Mouse (Mus musculus): ENCODE data around the gene Slc35g2. TPM values are rescaled to one million over a fixed set of nuclear protein-coding genes. Genes with fewer than 3 reads are reported as not detected.

The Slc35g2 gene
- total and polyA plus RNA-seq, 3 experiments = not detected

- peaks cover 0 to 22% of the 10 kb centered on the region in 2 experiments; a peak in 2 of 4 replicates for H3K4me1 ChIP-seq (ENCODE audit: control insufficient read depth in 1 of 2, insufficient read depth in 2 of 2)
- H3K36me3 ChIP-seq (replicated peaks in 1 of 2; ENCODE audit: control insufficient read depth in 1 of 2, insufficient read depth in 1 of 2, low read length in 1 of 2) = peaks cover 0 to 7% of the 10 kb centered on the region in 2 experiments
- no peak overlapping the region for H3K4me3 ChIP-seq (replicated peaks in 1 of 3; ENCODE audit: low read depth in 2 of 3, low read length in 2 of 3, poor library complexity in 1 of 3)
- H3K9me3 ChIP-seq (replicated peaks; ENCODE audit: low read length) = peaks cover 10% of the 10 kb centered on the region
- no peak overlapping the region for H3K4me2 ChIP-seq (ENCODE audit: insufficient read depth, low read depth, poor library complexity, severe bottlenecking)
- no peaks in the 10 kb centered on the region for H3K27me3 ChIP-seq (replicated peaks)
- no peak for DNase-seq (ENCODE audit: extremely low read depth)
- H3K79me2 ChIP-seq (replicated peaks; ENCODE audit: control insufficient read depth, extremely low read depth, insufficient read depth, poor library complexity, severe bottlenecking) = peaks cover 24% of the 10 kb centered on the region
- H3K27ac ChIP-seq (ENCODE audit: insufficient read depth, low read depth) = no peak overlapping the region
- no peak overlapping the region for H3K9ac ChIP-seq (ENCODE audit: insufficient read depth, low read depth)
- in situ Hi-C loops (cut with MboI; ENCODE audit: low pct_ligation_motif_present, low pct_unique_long_range_greater_than_20kb, low sequenced_read_pairs) (no loop called here), dilution Hi-C loops (cut with MboI; ENCODE audit: extremely low pct_ligation_motif_present, extremely low pct_unique_long_range_greater_than_20kb, low sequenced_read_pairs) (no loop called here)
- TF ChIP-seq ZNF384 (IDR thresholded peaks at IDR 0.05; ENCODE audit: low read depth, low read length) (no peak), CTCF (conservative IDR thresholded peaks at IDR 0.05 in 1 of 2, IDR thresholded peaks at IDR 0.05 in 1 of 2; ENCODE audit: low read depth in 2 of 2, low read length in 2 of 2) (no peak), SMC3 (IDR thresholded peaks at IDR 0.05; ENCODE audit: low read depth, low read length) (no peak), USF1 (IDR thresholded peaks at IDR 0.05; ENCODE audit: low read depth, low read length) (no peak), MEF2A (IDR thresholded peaks at IDR 0.05; ENCODE audit: borderline replicate concordance, low read depth, low read length) (no peak), MAX (IDR thresholded peaks at IDR 0.05; ENCODE audit: low read length) (no peak), IRF4 (IDR thresholded peaks at IDR 0.05; ENCODE audit: low read depth, low read length) (no peak), POLR2AphosphoS2 (IDR thresholded peaks at IDR 0.05; ENCODE audit: low read depth, low read length) (no peak), ZC3H11A (IDR thresholded peaks at IDR 0.05; ENCODE audit: low read depth, low read length) (no peak), RCOR1 (conservative IDR thresholded peaks at IDR 0.05; ENCODE audit: low read depth, low read length) (no peak), POLR2A (IDR thresholded peaks at IDR 0.05; ENCODE audit: low read depth, low read length) (no peak), JUN (IDR thresholded peaks at IDR 0.05; ENCODE audit: insufficient read depth, low read depth, low read length) (no peak), TBP (conservative IDR thresholded peaks at IDR 0.05; ENCODE audit: low read depth, low read length) (no peak), PAX5 (IDR thresholded peaks at IDR 0.05; ENCODE audit: low read length) (no peak), MXI1 (IDR thresholded peaks at IDR 0.05; ENCODE audit: low read depth, low read length) (no peak), NELFE (IDR thresholded peaks at IDR 0.05; ENCODE audit: low read depth, low read length) (no peak)
Observed at GRCm38 (mm10) chr9:100531296-100531695, 39.6 kb downstream of the Slc35g2 start.

- dilution Hi-C loops (cut with MboI; ENCODE audit: extremely low pct_ligation_motif_present, extremely low pct_unique_long_range_greater_than_20kb, low sequenced_read_pairs) (no loop called here), in situ Hi-C loops (cut with MboI; ENCODE audit: low pct_ligation_motif_present, low pct_unique_long_range_greater_than_20kb, low sequenced_read_pairs) (no loop called here)
- peaks cover 0 to 31% of the 10 kb centered on the region in 2 experiments; a peak in 2 of 4 replicates for H3K4me1 ChIP-seq (ENCODE audit: control insufficient read depth in 1 of 2, insufficient read depth in 2 of 2)
- no peak overlapping the region for H3K27ac ChIP-seq (ENCODE audit: insufficient read depth, low read depth)
- H3K9ac ChIP-seq (ENCODE audit: insufficient read depth, low read depth) = no peak overlapping the region
- H3K9me3 ChIP-seq (replicated peaks; ENCODE audit: low read length) = peaks cover 6% of the 10 kb centered on the region
- no peaks in the 10 kb centered on the region for H3K27me3 ChIP-seq (replicated peaks)
- no peak overlapping the region for H3K4me2 ChIP-seq (ENCODE audit: insufficient read depth, low read depth, poor library complexity, severe bottlenecking)
- no peak for TF ChIP-seq MAZ (IDR thresholded peaks at IDR 0.05; ENCODE audit: low read depth, low read length)
- TF ChIP-seq SMC3 (IDR thresholded peaks at IDR 0.05; ENCODE audit: low read depth, low read length) = no peak
- no peak for TF ChIP-seq TCF12 (IDR thresholded peaks at IDR 0.05; ENCODE audit: low read depth, low read length)
- TF ChIP-seq POLR2A (IDR thresholded peaks at IDR 0.05; ENCODE audit: low read depth, low read length) = no peak
- TF ChIP-seq USF1 (IDR thresholded peaks at IDR 0.05; ENCODE audit: low read depth, low read length) = no peak
- no peak for TF ChIP-seq CHD1 (IDR thresholded peaks at IDR 0.05; ENCODE audit: low read depth, low read length)
- TF ChIP-seq IRF4 (IDR thresholded peaks at IDR 0.05; ENCODE audit: low read depth, low read length) = no peak
- TF ChIP-seq E2F4 (IDR thresholded peaks at IDR 0.05; ENCODE audit: insufficient replicate concordance, low read depth, low read length) = no peak
- TF ChIP-seq TBP (conservative IDR thresholded peaks at IDR 0.05; ENCODE audit: low read depth, low read length) = no peak
- no peak for TF ChIP-seq MAX (IDR thresholded peaks at IDR 0.05; ENCODE audit: low read length)
- TF ChIP-seq ETS1 (conservative IDR thresholded peaks at IDR 0.05; ENCODE audit: low read depth, low read length) = no peak
- TF ChIP-seq USF2 (conservative IDR thresholded peaks at IDR 0.05; ENCODE audit: low read depth, low read length) = no peak
- no peak for TF ChIP-seq JUND (conservative IDR thresholded peaks at IDR 0.05; ENCODE audit: low read depth, low read length)
- TF ChIP-seq SIN3A (IDR thresholded peaks at IDR 0.05; ENCODE audit: low read length) = no peak
- no peak for TF ChIP-seq ZC3H11A (IDR thresholded peaks at IDR 0.05; ENCODE audit: low read depth, low read length)
- TF ChIP-seq HCFC1 (IDR thresholded peaks at IDR 0.05; ENCODE audit: low read depth, low read length) = no peak
- TF ChIP-seq UBTF (IDR thresholded peaks at IDR 0.05; ENCODE audit: low read depth, low read length) = no peak
- TF ChIP-seq CHD2 (IDR thresholded peaks at IDR 0.05; ENCODE audit: low read length) = no peak
- TF ChIP-seq ELF1 (IDR thresholded peaks at IDR 0.05; ENCODE audit: low read depth, low read length) = no peak
- DNase-seq (ENCODE audit: extremely low read depth) = no peak
- H3K4me3 ChIP-seq (replicated peaks in 1 of 3; ENCODE audit: low read depth in 2 of 3, low read length in 2 of 3, poor library complexity in 1 of 3) = no peak overlapping the region
- H3K36me3 ChIP-seq (replicated peaks in 1 of 2; ENCODE audit: control insufficient read depth in 1 of 2, insufficient read depth in 1 of 2, low read length in 1 of 2) = peaks cover 0 to 4% of the 10 kb centered on the region in 2 experiments
- H3K79me2 ChIP-seq (replicated peaks; ENCODE audit: control insufficient read depth, extremely low read depth, insufficient read depth, poor library complexity, severe bottlenecking) = peaks cover 22% of the 10 kb centered on the region
Observed at GRCm38 (mm10) chr9:100525225-100525624, 45.7 kb downstream of the Slc35g2 start.
